Mouse (Mus musculus) midbrain, embryonic 11.5 days (tissue): ENCODE data around the gene Armt1. TPM values are rescaled to one million over a fixed set of nuclear protein-coding genes. Genes with fewer than 3 reads are reported as not detected.

ENCODE experiments used
- ATAC-seq: fragments of 200-750 bp; cut with Nextera tagmentation; 2 replicates; pipeline ENCODE4 v1.8.0; 2017; ENCODE audit warnings: moderate TSS enrichment, moderate library complexity; ENCODE audit not compliant: low FRiP score
- DNase-seq: peaks from one replicate; pipeline ENCODE4 v3.0.0; 2015; ENCODE audit warnings: low spot score; ENCODE audit errors: missing footprints
- H3K27ac ChIP-seq: fragments of 300-500 bp; sonication (generic); 2 replicates; pipeline ENCODE4 v1.5.1; 2014; ENCODE audit warnings: low read depth, low read length
- H3K27me3 ChIP-seq: fragments of 300-500 bp; sonication (generic); 2 replicates; pipeline ENCODE4 v1.6.1; 2014; ENCODE audit warnings: mild to moderate bottlenecking, low read length, moderate library complexity, mixed read lengths; ENCODE audit not compliant: control insufficient read depth, insufficient read depth
- H3K36me3 ChIP-seq: fragments of 300-500 bp; sonication (generic); 2 replicates; pipeline ENCODE4 v1.6.1; 2014; ENCODE audit warnings: mild to moderate bottlenecking, low read length, moderate library complexity, mixed read lengths; ENCODE audit not compliant: control insufficient read depth, insufficient read depth
- H3K4me1 ChIP-seq: fragments of 300-500 bp; sonication (generic); 2 replicates; pipeline ENCODE4 v1.6.1; 2014; ENCODE audit warnings: low read length; ENCODE audit not compliant: control insufficient read depth, insufficient read depth
- H3K4me2 ChIP-seq: fragments of 300-500 bp; sonication (generic); 2 replicates; pipeline ENCODE4 v1.6.1; 2014; ENCODE audit warnings: mild to moderate bottlenecking, moderate library complexity
- H3K4me3 ChIP-seq: fragments of 300-500 bp; sonication (generic); 2 replicates; pipeline ENCODE4 v1.5.1; 2014; ENCODE audit warnings: low read depth, low read length
- H3K9ac ChIP-seq: fragments of 300-500 bp; sonication (generic); 2 replicates; pipeline ENCODE4 v1.6.1; 2014; ENCODE audit warnings: low read length
- H3K9me3 ChIP-seq: fragments of 300-500 bp; sonication (generic); 2 replicates; pipeline ENCODE4 v1.6.1; 2016; ENCODE audit warnings: low read length; ENCODE audit not compliant: control insufficient read depth
- WGBS: fragments of 180-500 bp; shearing (Covaris S2); extraction: QIAGEN DNeasy Blood & Tissue Kit; methylation state at CpG from one replicate; pipeline ENCODE4 v1.1.7; 2014; 5-methylcytosine and 5-hydroxymethylcytosine counted together
- polyA plus RNA-seq: library from polyadenylated mRNA; unstranded; fragments of >200 nt; fragmentation: Nextera tagmentation; extraction: Ambion mirVana; gene quantifications from 2 replicates; pipeline ENCODE4 v1.2.1, GENCODE M21; 2014

Gene Armt1
- polyA plus RNA-seq, 1 experiment from 2014 or later = 27.7 TPM

- DNase-seq = peak; percentile 60
- no peak for ATAC-seq
- no peaks in the 10 kb centered on the region for H3K36me3 ChIP-seq
- no peak overlapping the region for H3K4me2 ChIP-seq
- no peak overlapping the region for H3K27ac ChIP-seq
- no peaks in the 10 kb centered on the region for H3K27me3 ChIP-seq
- H3K9ac ChIP-seq = no peak overlapping the region
- no peaks in the 10 kb centered on the region for H3K4me1 ChIP-seq
- H3K4me3 ChIP-seq = no peak overlapping the region
- H3K9me3 ChIP-seq = no peaks in the 10 kb centered on the region
- WGBS = 94% methylated on average over 11 of the region's 11 CpGs
These were observed 41.3 kb downstream of the Armt1 start for GRCm38 (mm10) chr10:4473591-4473993.

- no peak overlapping the region for H3K9ac ChIP-seq
- DNase-seq (peak; percentile 8), ATAC-seq (no peak)
- H3K27ac ChIP-seq = no peak overlapping the region
- WGBS = 89% methylated on average over 3 of the region's 3 CpGs
- H3K4me3 ChIP-seq = no peak overlapping the region
- no peaks in the 10 kb centered on the region for H3K36me3 ChIP-seq
- H3K4me1 ChIP-seq = no peaks in the 10 kb centered on the region
- H3K9me3 ChIP-seq = no peaks in the 10 kb centered on the region
- H3K4me2 ChIP-seq = no peak overlapping the region
- H3K27me3 ChIP-seq = no peaks in the 10 kb centered on the region
These were observed 43.2 kb downstream of the Armt1 start for GRCm38 (mm10) chr10:4475431-4475830.

GRCm38 (mm10) chr10:4476604-4477003, 44.3 kb downstream of the Armt1 start:
- no peaks in the 10 kb centered on the region for H3K4me1 ChIP-seq
- 92% methylated on average over 5 of the region's 5 CpGs for WGBS
- H3K4me2 ChIP-seq = no peak overlapping the region
- no peaks in the 10 kb centered on the region for H3K9me3 ChIP-seq
- ATAC-seq (no peak), DNase-seq (no peak)
- H3K4me3 ChIP-seq = no peak overlapping the region
- H3K27ac ChIP-seq = no peak overlapping the region
- H3K9ac ChIP-seq = no peak overlapping the region
- H3K36me3 ChIP-seq = no peaks in the 10 kb centered on the region
- H3K27me3 ChIP-seq = no peaks in the 10 kb centered on the region

GRCm38 (mm10) chr10:4480929-4481328, 48.7 kb downstream of the Armt1 start:
- no peak overlapping the region for H3K4me2 ChIP-seq
- H3K9me3 ChIP-seq = no peaks in the 10 kb centered on the region
- H3K4me1 ChIP-seq = 0 out of 2 replicates have a peak, but pooled peaks cover 3% of the 10 kb centered on the region
- H3K36me3 ChIP-seq = no peaks in the 10 kb centered on the region
- no peaks in the 10 kb centered on the region for H3K27me3 ChIP-seq
- 93% methylated on average over 3 of the region's 3 CpGs for WGBS
- H3K27ac ChIP-seq = no peak overlapping the region
- no peak overlapping the region for H3K4me3 ChIP-seq
- DNase-seq (no peak), ATAC-seq (no peak)
- H3K9ac ChIP-seq = no peak overlapping the region

- DNase-seq (no peak), ATAC-seq (no peak)
- Histone ChIP-seq H3K9me3 (no peaks in the 10 kb centered on the region), H3K4me2 (no peak overlapping the region), H3K27me3 (no peaks in the 10 kb centered on the region), H3K27ac (no peak overlapping the region), H3K4me3 (no peak overlapping the region), H3K9ac (no peak overlapping the region), H3K4me1 (0 out of 2 replicates have a peak, but pooled peaks cover 3% of the 10 kb centered on the region), H3K36me3 (no peaks in the 10 kb centered on the region)
- WGBS = 81% methylated on average over 8 of the region's 8 CpGs
These were observed 49.4 kb downstream of the Armt1 start for GRCm38 (mm10) chr10:4481695-4482094.

GRCm38 (mm10) chr10:4482355-4482754, 50.1 kb downstream of the Armt1 start, which contains the start of gene Ccdc170:
Gene Ccdc170 (plus strand): TSS chr10:4482502.
- ATAC-seq (peak; percentile 27; the same call in 1 of the 2 replicates), DNase-seq (no peak)
- Histone ChIP-seq H3K9ac (no peak within 1 kb of the TSS), H3K27me3 (no peaks in the 10 kb centered on the region), H3K4me1 (0 out of 2 replicates have a peak, but pooled peaks cover 3% of the 10 kb centered on the region), H3K4me3 (no peak within 1 kb of the TSS), H3K4me2 (0 out of 2 replicates have a peak within 1 kb of the TSS, but pooled peaks have one; percentile 3), H3K9me3 (no peaks in the 10 kb centered on the region), H3K36me3 (no peaks in the 10 kb centered on the region), H3K27ac (no peak within 1 kb of the TSS)
- WGBS = 26% methylated on average over 11 of the region's 11 CpGs

GRCm38 (mm10) chr10:4483848-4484247, 51.6 kb downstream of the Armt1 start:
- Histone ChIP-seq H3K4me1 (0 out of 2 replicates have a peak, but pooled peaks cover 3% of the 10 kb centered on the region), H3K9ac (no peak overlapping the region), H3K27me3 (no peaks in the 10 kb centered on the region), H3K4me3 (no peak overlapping the region), H3K27ac (no peak overlapping the region), H3K36me3 (no peaks in the 10 kb centered on the region), H3K4me2 (no peak overlapping the region), H3K9me3 (no peaks in the 10 kb centered on the region)
- WGBS = 88% methylated on average over 1 of the region's 1 CpGs
- DNase-seq (no peak), ATAC-seq (no peak)

- ATAC-seq = no peak
- WGBS = 84% methylated on average over 9 of the region's 9 CpGs
- no peaks in the 10 kb centered on the region for H3K36me3 ChIP-seq
These were observed 52.7 kb downstream of the Armt1 start for GRCm38 (mm10) chr10:4484986-4485385.

GRCm38 (mm10) chr10:4489865-4490264, 57.6 kb downstream of the Armt1 start:
- Histone ChIP-seq H3K4me2 (no peak overlapping the region), H3K27me3 (no peaks in the 10 kb centered on the region), H3K4me3 (no peak overlapping the region), H3K9me3 (no peaks in the 10 kb centered on the region), H3K9ac (no peak overlapping the region), H3K36me3 (no peaks in the 10 kb centered on the region), H3K4me1 (no peaks in the 10 kb centered on the region), H3K27ac (no peak overlapping the region)
- 67% methylated on average over 5 of the region's 5 CpGs for WGBS
- no peak for DNase-seq
- ATAC-seq = no peak

More at GRCm38 (mm10) chr10:4484986-4485385, 52.7 kb downstream of the Armt1 start:
- DNase-seq = no peak
- no peak overlapping the region for H3K4me3 ChIP-seq
- no peaks in the 10 kb centered on the region for H3K9me3 ChIP-seq
- H3K27me3 ChIP-seq = no peaks in the 10 kb centered on the region
- no peak overlapping the region for H3K9ac ChIP-seq
- 0 out of 2 replicates have a peak, but pooled peaks cover 3% of the 10 kb centered on the region for H3K4me1 ChIP-seq
- no peak overlapping the region for H3K27ac ChIP-seq
- H3K4me2 ChIP-seq = no peak overlapping the region
